Mouse (Mus musculus): ENCODE results near the gene Cldn10.

GRCm38 (mm10) chr14:118833241-118833640 is 45.5 kb downstream of the Cldn10 start:
- TF ChIP-seq CTCF (IDR thresholded peaks at IDR 0.05; ENCODE audit: borderline replicate concordance, control insufficient read depth, extremely low read depth, insufficient read depth, low read length, poor library complexity) (no peak), POLR2A (IDR thresholded peaks at IDR 0.05; ENCODE audit: control insufficient read depth, extremely low read depth, insufficient read depth, low read length, poor library complexity) (no peak)
